Mouse (Mus musculus) thymus, postnatal 10 days (tissue): ENCODE data around the gene Lmcd1.
"Not testable (repeated sequence)": the region's sequence is repeated elsewhere in the genome, so short reads cannot be mapped to it uniquely, and the experiment has no call there.

Experiments
- DNase-seq, 2 experiments: peaks; one replicate each; pipeline ENCODE4 v3.0.0; 2021; ENCODE audit warnings: low spot score in 2 of 2

Gene Lmcd1

GRCm38 (mm10) chr6:112273501-112274205 lies at the start of gene Lmcd1:
TSS of gene Lmcd1 (plus strand) at chr6:112273758.
- DNase-seq, result no peak

- no peak for DNase-seq
Observed at GRCm38 (mm10) chr6:112223877-112224632, 49.5 kb upstream of the Lmcd1 start.

GRCm38 (mm10) chr6:112236775-112237174 lies 36.8 kb upstream of the Lmcd1 start:
- no peak for DNase-seq

- DNase-seq, result no peak
Observed at GRCm38 (mm10) chr6:112242216-112242615, 31.3 kb upstream of the Lmcd1 start.

GRCm38 (mm10) chr6:112245639-112246038 lies 27.9 kb upstream of the Lmcd1 start:
- DNase-seq, result no peak

- DNase-seq, result no peak
Observed at GRCm38 (mm10) chr6:112246636-112247035, 26.9 kb upstream of the Lmcd1 start.

- DNase-seq, result not testable (repeated sequence)
Observed at GRCm38 (mm10) chr6:112253943-112254342, 19.6 kb upstream of the Lmcd1 start.

GRCm38 (mm10) chr6:112254967-112255366 lies 18.6 kb upstream of the Lmcd1 start:
- no peak for DNase-seq

- no peak for DNase-seq
Observed at GRCm38 (mm10) chr6:112255388-112256225, 18.0 kb upstream of the Lmcd1 start.

- no peak for DNase-seq
Observed at GRCm38 (mm10) chr6:112256599-112256998, 17.0 kb upstream of the Lmcd1 start.

GRCm38 (mm10) chr6:112261089-112261488 lies 12.5 kb upstream of the Lmcd1 start:
- no peak for DNase-seq

GRCm38 (mm10) chr6:112264321-112264720 lies 9.2 kb upstream of the Lmcd1 start:
- DNase-seq, result no peak

- DNase-seq, result no peak
Observed at GRCm38 (mm10) chr6:112266631-112267030, 6.9 kb upstream of the Lmcd1 start.

- no peak for DNase-seq
Observed at GRCm38 (mm10) chr6:112267661-112268357, 5.7 kb upstream of the Lmcd1 start.

- DNase-seq, result no peak
Observed at GRCm38 (mm10) chr6:112274261-112275055, 900 bp downstream of the Lmcd1 start.

GRCm38 (mm10) chr6:112275731-112276245 lies 2.2 kb downstream of the Lmcd1 start:
- no peak for DNase-seq

GRCm38 (mm10) chr6:112278805-112279204 lies 5.2 kb downstream of the Lmcd1 start:
- no peak for DNase-seq

GRCm38 (mm10) chr6:112280161-112280560 lies 6.6 kb downstream of the Lmcd1 start:
- DNase-seq, result no peak

GRCm38 (mm10) chr6:112280945-112281344 lies 7.4 kb downstream of the Lmcd1 start:
- no peak for DNase-seq

GRCm38 (mm10) chr6:112281935-112282334 lies 8.4 kb downstream of the Lmcd1 start:
- DNase-seq, result no peak

GRCm38 (mm10) chr6:112284087-112284486 lies 10.5 kb downstream of the Lmcd1 start:
- DNase-seq, result no peak
